Mouse (Mus musculus) layer of hippocampus, adult 9-11 months (tissue): ENCODE results near the gene Gm21954.
A peak's percentile ranks its signal among the peaks of the same experiment; 100 is the strongest.

ENCODE experiments used
- DNase-seq: peaks from one replicate; pipeline ENCODE4 v3.0.0; 2022

The Gm21954 gene

DNA sequence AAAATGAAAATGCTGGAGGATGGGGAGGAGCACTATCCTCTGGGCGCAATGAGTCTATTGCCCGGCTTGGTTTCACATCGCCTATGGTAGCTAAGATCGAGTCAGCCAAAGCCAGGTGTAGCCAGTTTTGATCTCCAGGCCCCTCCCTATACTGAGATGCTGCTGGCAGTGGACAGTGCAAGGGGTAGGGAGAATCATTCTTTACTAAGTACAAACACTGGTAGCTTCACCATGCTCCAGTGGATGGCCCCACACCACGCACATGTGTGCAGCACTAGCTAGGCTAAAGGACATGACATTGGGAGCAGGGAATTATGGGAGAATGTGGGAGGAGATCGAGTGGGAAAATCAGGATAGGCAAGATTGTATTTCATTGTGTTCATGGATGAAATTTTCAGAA, 53.2 kb downstream of the Gm21954 start:
- no peak for DNase-seq

DNA sequence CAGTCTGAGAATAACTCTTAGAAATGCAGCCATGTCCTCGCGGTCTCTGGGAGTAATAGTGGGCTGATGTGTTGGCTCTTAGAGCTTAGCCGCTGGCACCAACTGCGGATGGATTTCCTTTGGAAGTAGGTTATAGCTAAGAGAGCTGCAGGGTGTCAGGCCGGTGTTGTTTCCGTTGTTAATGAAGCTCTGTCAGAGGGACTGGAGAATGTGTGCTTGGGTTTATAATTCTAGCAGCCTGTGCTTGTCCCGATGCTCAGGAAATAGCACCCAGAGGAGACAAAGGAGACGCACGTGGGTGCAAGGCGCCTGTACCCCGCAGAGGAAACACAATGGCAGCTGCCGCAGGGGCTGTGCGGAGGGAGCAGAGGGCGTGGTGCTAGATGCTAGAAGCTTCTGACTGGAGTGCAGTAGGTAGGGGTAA, 56.5 kb downstream of the Gm21954 start:
- DNase-seq = peak; percentile 78
